Mouse (Mus musculus): Measurements from ENCODE around the gene Acsl1.

DNA sequence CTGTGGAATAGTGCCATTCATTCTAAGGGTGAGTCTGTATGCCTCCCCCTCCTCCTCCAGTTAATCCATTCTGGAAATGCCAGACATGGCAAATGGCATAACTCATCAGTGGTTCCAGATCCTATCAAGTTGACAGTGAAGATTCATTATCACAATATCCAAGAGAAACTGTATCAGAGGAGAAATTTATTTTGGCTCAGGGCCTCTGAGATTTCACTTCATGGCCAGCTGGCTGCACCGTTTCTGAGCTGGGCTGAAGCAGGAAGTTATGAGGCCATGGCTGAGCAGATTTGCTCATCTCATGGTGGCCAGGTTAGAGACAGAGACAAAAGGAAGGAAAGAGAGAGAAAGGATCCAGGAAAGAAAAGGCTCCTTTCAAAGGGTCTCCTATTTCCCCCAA is 37.2 kb upstream of the Acsl1 start:
- no peak for TF ChIP-seq GATA1 (IDR thresholded peaks at IDR 0.05; ENCODE audit: low read depth, low read length)
- TF ChIP-seq CTCF (IDR thresholded peaks at IDR 0.05 in 2 of 3, conservative IDR thresholded peaks at IDR 0.05 in 1 of 3; ENCODE audit: control insufficient read depth in 1 of 3, insufficient read depth in 1 of 3, low read depth in 2 of 3, low read length in 3 of 3, poor library complexity in 1 of 3, severe bottlenecking in 1 of 3) = no peak
- TF ChIP-seq SMC3 (IDR thresholded peaks at IDR 0.05; ENCODE audit: low read depth, low read length) = no peak
- TF ChIP-seq MAFK (IDR thresholded peaks at IDR 0.05; ENCODE audit: borderline replicate concordance, low read depth, low read length) = no peak
- no peak for TF ChIP-seq POLR2AphosphoS5 (IDR thresholded peaks at IDR 0.05; ENCODE audit: borderline replicate concordance, low read depth, low read length)
- TF ChIP-seq EP300 (IDR thresholded peaks at IDR 0.05; ENCODE audit: low read depth in 1 of 2, low read length in 2 of 2) = no peak
- no peak for TF ChIP-seq POLR2A (IDR thresholded peaks at IDR 0.05; ENCODE audit: control insufficient read depth in 1 of 2, insufficient read depth in 1 of 2, low read depth in 1 of 2, low read length in 2 of 2, poor library complexity in 1 of 2)
- TF ChIP-seq MAZ (IDR thresholded peaks at IDR 0.05; ENCODE audit: low read depth, low read length) = no peak
- no peak for TF ChIP-seq ZC3H11A (IDR thresholded peaks at IDR 0.05; ENCODE audit: low read depth, low read length)
- no peak for TF ChIP-seq MXI1 (IDR thresholded peaks at IDR 0.05; ENCODE audit: low read depth, low read length)
- TF ChIP-seq ZKSCAN1 (IDR thresholded peaks at IDR 0.05; ENCODE audit: low read depth, low read length) = no peak
- TF ChIP-seq MEF2A (IDR thresholded peaks at IDR 0.05; ENCODE audit: extremely low read depth, insufficient replicate concordance, low read depth, low read length, poor library complexity, severe bottlenecking) = no peak
- TF ChIP-seq SIN3A (IDR thresholded peaks at IDR 0.05; ENCODE audit: low read length) = no peak
